Mouse (Mus musculus): Measurements from ENCODE around the gene Acer2. TPM values are rescaled to one million over a fixed set of nuclear protein-coding genes. Genes with fewer than 3 reads are reported as not detected.

Gene Acer2
- polyA plus RNA-seq, 1 experiment from 2014 or later: 31.0 TPM

GRCm38 (mm10) chr4:86948794-86949193 is 74.6 kb downstream of the Acer2 start:
- no peak for ATAC-seq (ENCODE audit: insufficient number of reproducible peaks, insufficient read depth, low FRiP score, low read depth)
- Histone ChIP-seq H3K4me2 (replicated peaks; ENCODE audit: low read depth, low read length) (no peak overlapping the region), H3K27ac (ENCODE audit: low read length) (no peak overlapping the region), H3K9me3 (ENCODE audit: control insufficient read depth, low read depth, low read length) (no peaks in the 10 kb centered on the region), H3K4me3 (ENCODE audit: low read depth, low read length) (no peak overlapping the region), H3K4me1 (ENCODE audit: control insufficient read depth, insufficient read depth, low read length) (no peaks in the 10 kb centered on the region), H3K9ac (replicated peaks; ENCODE audit: low read depth, low read length) (no peak overlapping the region), H3K36me3 (ENCODE audit: control insufficient read depth, insufficient read depth, low read length) (no peaks in the 10 kb centered on the region), H3K27me3 (ENCODE audit: control insufficient read depth, insufficient read depth, low read length) (no peaks in the 10 kb centered on the region)
- WGBS: 90% methylated on average over 1 of the region's 1 CpGs

- ATAC-seq (ENCODE audit: insufficient number of reproducible peaks, insufficient read depth, low FRiP score, low read depth): no peak
- H3K27me3 ChIP-seq (ENCODE audit: control insufficient read depth, insufficient read depth, low read length): no peaks in the 10 kb centered on the region
- H3K9me3 ChIP-seq (ENCODE audit: control insufficient read depth, low read depth, low read length): no peaks in the 10 kb centered on the region
- H3K27ac ChIP-seq (ENCODE audit: low read length): no peak overlapping the region
- no peak overlapping the region for H3K9ac ChIP-seq (replicated peaks; ENCODE audit: low read depth, low read length)
- H3K36me3 ChIP-seq (ENCODE audit: control insufficient read depth, insufficient read depth, low read length): no peaks in the 10 kb centered on the region
- H3K4me1 ChIP-seq (ENCODE audit: control insufficient read depth, insufficient read depth, low read length): no peaks in the 10 kb centered on the region
- 58% methylated on average over 5 of the region's 5 CpGs for WGBS
- H3K4me2 ChIP-seq (replicated peaks; ENCODE audit: low read depth, low read length): no peak overlapping the region
- no peak overlapping the region for H3K4me3 ChIP-seq (ENCODE audit: low read depth, low read length)
These were observed 79.3 kb downstream of the Acer2 start for GRCm38 (mm10) chr4:86953519-86953918.

- WGBS: 58% methylated on average over 4 of the region's 4 CpGs
- no peaks in the 10 kb centered on the region for H3K9me3 ChIP-seq (ENCODE audit: control insufficient read depth, low read depth, low read length)
These were observed 81.3 kb downstream of the Acer2 start for GRCm38 (mm10) chr4:86955448-86955847.

GRCm38 (mm10) chr4:86957576-86958411 is 83.6 kb downstream of the Acer2 start:
- H3K4me1 ChIP-seq (ENCODE audit: control insufficient read depth, insufficient read depth, low read length): no peaks in the 10 kb centered on the region
- H3K27ac ChIP-seq (ENCODE audit: low read length): no peak overlapping the region
- H3K4me3 ChIP-seq (ENCODE audit: low read depth, low read length): no peak overlapping the region
- no peaks in the 10 kb centered on the region for H3K36me3 ChIP-seq (ENCODE audit: control insufficient read depth, insufficient read depth, low read length)
- no peaks in the 10 kb centered on the region for H3K27me3 ChIP-seq (ENCODE audit: control insufficient read depth, insufficient read depth, low read length)
- H3K9ac ChIP-seq (replicated peaks; ENCODE audit: low read depth, low read length): no peak overlapping the region
- H3K4me2 ChIP-seq (replicated peaks; ENCODE audit: low read depth, low read length): no peak overlapping the region
- no peaks in the 10 kb centered on the region for H3K9me3 ChIP-seq (ENCODE audit: control insufficient read depth, low read depth, low read length)
- no peak for ATAC-seq (ENCODE audit: insufficient number of reproducible peaks, insufficient read depth, low FRiP score, low read depth)
- 39% methylated on average over 14 of the region's 14 CpGs for WGBS

More at GRCm38 (mm10) chr4:86955448-86955847, 81.3 kb downstream of the Acer2 start:
- H3K27me3 ChIP-seq (ENCODE audit: control insufficient read depth, insufficient read depth, low read length): no peaks in the 10 kb centered on the region
- H3K27ac ChIP-seq (ENCODE audit: low read length): no peak overlapping the region
- H3K4me3 ChIP-seq (ENCODE audit: low read depth, low read length): no peak overlapping the region
- H3K9ac ChIP-seq (replicated peaks; ENCODE audit: low read depth, low read length): no peak overlapping the region
- no peak for ATAC-seq (ENCODE audit: insufficient number of reproducible peaks, insufficient read depth, low FRiP score, low read depth)
- H3K4me2 ChIP-seq (replicated peaks; ENCODE audit: low read depth, low read length): no peak overlapping the region
- H3K4me1 ChIP-seq (ENCODE audit: control insufficient read depth, insufficient read depth, low read length): no peaks in the 10 kb centered on the region
- H3K36me3 ChIP-seq (ENCODE audit: control insufficient read depth, insufficient read depth, low read length): no peaks in the 10 kb centered on the region

- Histone ChIP-seq H3K4me3 (ENCODE audit: low read depth, low read length) (no peak overlapping the region), H3K9ac (replicated peaks; ENCODE audit: low read depth, low read length) (no peak overlapping the region), H3K4me1 (ENCODE audit: control insufficient read depth, insufficient read depth, low read length) (no peaks in the 10 kb centered on the region), H3K9me3 (ENCODE audit: control insufficient read depth, low read depth, low read length) (no peaks in the 10 kb centered on the region), H3K27me3 (ENCODE audit: control insufficient read depth, insufficient read depth, low read length) (no peaks in the 10 kb centered on the region), H3K36me3 (ENCODE audit: control insufficient read depth, insufficient read depth, low read length) (no peaks in the 10 kb centered on the region), H3K27ac (ENCODE audit: low read length) (no peak overlapping the region), H3K4me2 (replicated peaks; ENCODE audit: low read depth, low read length) (no peak overlapping the region)
- no peak for ATAC-seq (ENCODE audit: insufficient number of reproducible peaks, insufficient read depth, low FRiP score, low read depth)
- 81% methylated on average over 5 of the region's 5 CpGs for WGBS
These were observed 103.1 kb downstream of the Acer2 start for GRCm38 (mm10) chr4:86977272-86977671.

Other genes with a start within 250 kb of the Acer2 start
- gene Plin2, start 204.3 kb upstream of the Acer2 start, polyA plus RNA-seq (2014; fragmentation: Nextera tagmentation; extraction: Ambion mirVana): 59.6 and 60.1 TPM in 2 replicates
- 12.4 and 18.1 TPM in 2 replicates for gene Dennd4c, start 125.8 kb upstream of the Acer2 start, polyA plus RNA-seq (2014; fragmentation: Nextera tagmentation; extraction: Ambion mirVana)
- gene Rps6, start 17.0 kb upstream of the Acer2 start, polyA plus RNA-seq (2014; fragmentation: Nextera tagmentation; extraction: Ambion mirVana): 869 and 870 TPM in 2 replicates

Measured in stomach, embryonic 14.5 days (tissue).